Mouse (Mus musculus) heart, postnatal 0 days (tissue): Measurements from ENCODE around the gene Ptpn5.

Source experiments
- CTCF ChIP-seq: IDR thresholded peaks from 2 replicates; pipeline ENCODE4 v1.5.1; 2016; ENCODE audit warnings: antibody characterized with exemption, control low read depth, low read depth
- EP300 ChIP-seq: IDR thresholded peaks from 2 replicates; pipeline ENCODE4 v1.6.1; 2016; ENCODE audit warnings: antibody characterized with exemption, low read depth

GRCm38 (mm10) chr7:47102970-47103369 lies 30.5 kb downstream of the Ptpn5 start:
- TF ChIP-seq CTCF (no peak), EP300 (no peak)
